Mouse (Mus musculus) cerebellum, adult 11-12 months (tissue): ENCODE results near the gene Frmd4b.
A peak's percentile ranks its signal among the peaks of the same experiment; 100 is the strongest.

ENCODE experiments used
- DNase-seq: peaks from one replicate; pipeline ENCODE4 v3.0.0; 2022

The Frmd4b gene

DNA sequence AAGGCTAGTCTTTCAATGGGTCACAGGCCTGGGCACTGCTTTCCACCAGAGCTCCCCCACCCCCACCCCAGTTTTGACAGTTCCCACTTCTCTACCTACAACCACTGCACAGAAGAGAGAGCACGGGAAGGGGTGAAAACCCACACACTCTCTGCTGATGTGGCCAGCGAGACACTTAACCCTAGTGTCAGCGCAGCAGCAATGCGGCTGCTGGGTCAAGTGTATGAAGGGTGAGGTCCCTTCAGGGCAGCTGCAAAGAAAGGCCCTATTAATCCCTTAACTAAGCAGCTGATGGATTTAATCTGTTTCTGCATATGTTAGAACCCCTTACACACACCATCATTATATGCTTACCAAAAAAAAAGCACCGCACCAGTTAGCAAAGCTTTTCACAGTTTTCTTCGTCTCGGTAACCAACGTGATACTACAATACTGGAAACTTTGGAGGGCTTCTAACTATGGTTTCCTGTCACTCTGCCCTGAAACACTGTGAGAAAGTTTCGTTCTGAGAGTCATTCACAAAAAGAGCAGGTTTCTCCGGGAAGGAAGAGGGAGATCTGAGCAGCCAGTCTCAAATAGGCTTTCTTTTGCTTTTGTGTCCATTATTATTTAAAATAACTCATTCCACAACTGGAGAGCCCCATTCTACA lies 264.7 kb downstream of the Frmd4b start:
- no peak for DNase-seq

DNA sequence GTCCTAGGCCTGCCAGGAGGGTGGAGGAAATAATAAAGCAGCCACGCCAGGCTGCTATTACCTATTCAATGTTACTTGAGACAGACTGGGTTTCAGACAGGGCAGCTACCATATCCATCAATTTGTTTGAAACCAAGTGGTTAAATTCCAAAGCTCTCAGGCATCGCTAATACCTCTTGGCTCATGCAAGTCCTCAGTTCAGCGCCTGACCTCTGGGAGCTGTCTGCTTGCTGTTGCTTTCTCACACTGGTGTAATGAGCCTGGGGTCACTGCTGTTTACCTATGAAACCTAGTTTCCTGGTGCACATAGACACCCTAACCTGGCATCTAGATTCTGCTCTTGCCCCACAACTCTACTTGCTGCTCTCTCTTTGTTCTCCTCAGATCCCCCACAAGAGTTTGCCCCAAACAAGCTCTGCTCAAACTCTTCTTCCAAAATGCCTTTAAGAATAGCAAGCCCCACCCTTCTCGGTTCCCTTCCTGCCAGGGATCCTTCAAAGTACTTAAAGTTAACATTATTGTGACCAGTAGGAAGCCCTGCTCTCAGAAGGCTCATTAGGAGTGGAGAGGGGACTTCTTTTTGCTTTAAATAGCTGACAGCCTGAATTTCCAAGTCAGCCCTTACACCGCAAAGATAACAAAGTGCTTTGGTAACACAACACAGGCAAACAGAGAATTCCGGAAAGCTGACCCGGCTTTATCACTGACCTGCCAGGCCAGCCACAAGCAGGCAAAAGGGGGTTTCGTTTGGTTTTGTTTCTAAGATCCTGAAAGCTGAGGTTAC lies 267.8 kb downstream of the Frmd4b start:
- DNase-seq, result no peak

DNA sequence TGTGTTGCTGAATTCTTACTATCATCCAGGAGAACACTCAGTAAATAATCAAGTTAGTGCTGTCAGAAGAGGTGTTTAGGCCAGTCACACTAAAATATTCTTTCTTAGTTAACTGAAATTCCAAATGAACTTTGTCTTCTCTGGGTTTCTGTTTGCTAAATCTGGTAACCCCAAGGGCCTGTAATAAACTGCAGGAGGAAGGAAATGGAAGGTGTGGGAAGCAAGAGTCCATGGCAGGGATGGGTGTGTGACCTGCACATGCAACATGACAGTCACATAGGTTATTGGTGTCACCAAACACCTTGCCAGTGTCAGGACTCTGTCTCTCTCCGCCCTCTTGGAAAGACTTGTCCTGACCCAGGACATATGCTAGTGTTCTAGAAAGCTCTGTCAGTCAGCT lies 270.4 kb downstream of the Frmd4b start:
- DNase-seq, result no peak

DNA sequence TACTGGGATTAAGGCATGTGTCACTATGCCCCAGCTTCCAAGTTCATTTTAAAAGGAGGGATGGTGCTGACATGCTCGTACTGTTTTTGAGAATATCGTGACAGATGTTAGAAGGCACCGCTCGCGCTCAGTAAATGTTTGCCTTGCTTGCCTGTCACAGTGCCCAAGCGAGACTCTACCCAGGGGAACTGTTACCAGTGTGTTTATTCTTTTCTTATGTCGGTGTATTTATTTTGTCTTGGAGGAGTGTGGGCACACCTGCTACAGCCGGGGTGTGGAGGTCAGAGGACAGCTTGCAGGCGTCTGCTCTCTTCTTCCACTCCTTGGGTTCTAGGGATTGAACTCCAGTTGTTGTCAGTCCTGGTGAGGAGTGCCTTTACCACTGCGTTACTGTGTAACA lies 270.8 kb downstream of the Frmd4b start:
- DNase-seq, result no peak

DNA sequence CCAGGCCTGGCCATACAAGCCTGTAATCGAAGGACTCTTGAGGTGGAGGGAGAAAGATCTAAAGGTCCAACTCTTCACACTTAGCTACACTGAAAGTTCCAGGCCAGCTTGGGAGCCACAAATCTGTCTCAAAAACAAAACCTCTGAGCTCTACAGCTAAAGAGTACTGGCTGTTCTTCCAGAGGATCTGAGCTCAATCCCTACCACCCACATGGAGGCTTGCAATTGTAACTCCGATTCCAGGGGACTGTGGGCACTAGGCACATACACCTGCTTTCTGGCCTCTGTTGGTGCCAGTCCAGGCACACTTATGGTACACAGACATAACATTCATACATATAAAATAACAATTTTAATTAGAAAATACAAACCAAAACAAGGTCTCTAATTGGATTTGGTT lies 271.4 kb downstream of the Frmd4b start:
- DNase-seq, result no peak

DNA sequence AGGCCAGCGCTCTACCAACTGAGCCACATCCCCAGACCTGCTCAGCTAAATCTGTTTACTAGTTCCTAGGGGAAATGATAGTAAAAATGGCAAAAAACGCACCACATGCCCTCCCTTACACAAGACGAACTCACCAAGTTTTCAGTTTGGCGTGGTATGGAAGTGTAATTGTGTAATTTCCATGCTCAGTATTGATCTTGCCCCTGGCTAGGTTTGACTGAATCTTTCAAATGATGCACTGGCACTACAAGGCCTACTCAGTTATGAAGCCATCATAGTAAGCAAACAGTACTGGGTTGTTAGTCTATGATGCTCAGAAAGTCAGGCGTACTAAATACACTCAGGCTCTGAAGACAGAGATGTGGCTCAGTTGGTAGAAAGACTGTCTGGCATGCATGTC lies 275.2 kb downstream of the Frmd4b start:
- no peak for DNase-seq

DNA sequence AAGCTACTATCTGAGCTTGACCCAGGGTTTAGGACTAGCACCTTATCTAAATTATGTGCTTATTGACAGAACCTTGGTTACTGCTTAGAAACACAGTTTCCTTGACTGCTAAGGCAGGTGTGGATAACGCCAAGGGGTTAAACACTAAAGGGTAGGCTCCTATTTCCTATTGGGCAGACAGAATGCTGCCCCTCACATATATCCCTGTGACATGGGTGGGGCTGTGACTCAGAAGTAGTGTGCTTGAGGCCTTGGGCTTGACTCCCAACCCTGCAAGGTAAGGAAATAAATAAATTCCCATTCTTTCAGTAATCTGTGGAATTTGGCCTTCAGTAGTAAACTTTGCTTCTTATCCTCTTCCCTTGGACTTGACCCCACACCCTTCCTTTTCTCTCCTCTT lies 275.7 kb downstream of the Frmd4b start:
- DNase-seq, result no peak

DNA sequence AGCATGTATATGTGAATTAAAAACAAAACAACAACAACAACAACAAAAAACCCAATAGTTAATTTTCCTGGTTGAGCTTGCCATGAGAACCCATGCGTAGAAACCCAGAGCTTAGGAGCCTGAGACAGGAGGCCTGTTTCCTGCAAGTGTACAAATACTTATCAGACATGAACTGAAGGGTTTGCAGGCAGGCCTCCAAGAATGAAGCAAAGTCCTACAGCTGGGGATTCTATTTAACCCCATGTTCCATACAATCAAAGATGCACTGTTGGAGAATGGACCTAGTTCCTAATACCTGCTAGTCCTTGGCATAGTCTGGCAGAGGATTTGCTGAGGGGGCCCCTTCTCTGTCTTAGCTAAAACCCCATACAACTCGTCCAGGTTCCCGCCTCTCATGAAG lies 276.2 kb downstream of the Frmd4b start:
- no peak for DNase-seq

DNA sequence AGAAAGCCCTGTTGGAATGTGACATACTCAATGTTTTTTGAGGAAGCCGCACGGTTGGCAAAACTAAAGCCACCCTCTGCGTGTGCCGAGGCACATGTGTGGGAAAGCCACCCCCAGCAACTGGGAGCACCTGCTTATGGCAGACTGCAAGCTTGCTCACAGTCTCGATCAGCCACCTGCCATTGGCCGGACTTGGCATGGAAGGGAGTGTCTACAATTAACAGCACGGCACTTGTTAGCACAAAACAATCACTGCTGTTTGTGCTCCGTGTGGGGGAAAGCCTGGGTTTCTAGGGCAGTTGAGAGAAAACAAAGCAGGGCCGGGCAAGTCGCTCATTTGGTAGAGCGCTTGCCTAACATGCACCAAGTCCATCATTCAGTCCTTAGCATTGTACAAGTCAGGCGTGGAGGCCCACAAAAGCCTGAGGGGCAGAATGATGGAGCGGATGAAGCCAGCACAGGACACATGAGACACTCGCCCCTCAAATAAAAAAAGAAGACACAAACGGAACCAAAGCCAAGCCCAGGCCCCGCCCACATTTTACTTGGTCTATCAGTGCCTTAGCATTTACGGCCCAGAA lies 277.0 kb downstream of the Frmd4b start:
- DNase-seq, result peak; percentile 7

DNA sequence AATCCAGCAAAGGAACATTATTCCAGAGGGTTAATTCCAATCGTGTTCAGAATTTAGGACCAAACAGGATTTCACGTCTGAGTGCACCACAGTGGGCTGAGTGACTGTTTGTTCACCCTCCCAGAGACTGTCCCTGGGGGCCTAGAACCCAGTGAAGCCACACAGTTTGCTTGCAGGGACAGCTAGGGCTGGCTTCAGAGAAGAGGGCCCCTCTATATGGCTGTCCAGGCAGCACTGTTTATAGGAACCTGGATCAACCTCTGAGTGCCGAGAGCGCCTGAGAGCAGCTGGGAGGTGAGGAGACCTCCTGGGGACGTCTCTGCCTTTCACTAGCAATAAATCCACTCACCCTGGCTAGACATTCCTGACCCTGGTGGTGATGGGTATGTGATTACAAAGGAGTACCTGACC lies 278.1 kb downstream of the Frmd4b start:
- DNase-seq, result no peak

DNA sequence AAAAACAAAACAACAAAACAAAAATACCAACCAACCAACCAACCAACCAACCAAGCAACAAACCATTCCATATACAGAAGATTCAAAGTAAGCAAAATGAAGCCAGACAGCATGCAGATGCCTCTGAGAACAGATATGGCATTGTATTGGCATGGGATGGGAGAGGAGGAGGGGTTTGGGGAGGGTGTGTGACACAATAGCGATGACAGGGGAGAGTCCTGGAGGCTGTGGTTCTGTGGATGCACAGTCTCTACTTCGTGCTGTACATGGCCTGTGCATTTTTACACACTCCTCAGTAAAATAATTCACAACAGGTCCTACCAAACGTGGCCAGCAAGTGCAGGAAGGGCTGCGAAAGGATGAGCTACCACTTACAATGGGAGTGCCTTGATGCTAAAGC lies 278.5 kb downstream of the Frmd4b start:
- DNase-seq, result no peak

DNA sequence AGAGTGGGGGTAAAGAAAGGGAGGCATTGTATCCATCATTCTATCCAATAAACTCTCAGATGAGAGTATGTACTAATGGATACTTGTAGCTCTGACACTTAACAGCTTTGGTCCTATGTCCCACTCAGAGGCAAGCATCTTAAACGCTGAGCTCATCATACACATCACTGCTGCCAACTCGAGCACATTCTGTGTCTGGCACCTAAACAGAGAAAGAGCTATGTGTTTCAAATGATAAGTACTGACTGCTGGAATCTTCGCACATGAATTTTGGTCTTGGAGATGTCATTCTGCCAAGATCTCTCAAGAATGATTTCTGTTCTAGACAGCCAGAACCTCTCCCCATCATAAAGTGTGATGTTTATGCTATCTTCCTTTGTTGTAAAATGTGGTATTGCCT lies 284.0 kb downstream of the Frmd4b start:
- no peak for DNase-seq

DNA sequence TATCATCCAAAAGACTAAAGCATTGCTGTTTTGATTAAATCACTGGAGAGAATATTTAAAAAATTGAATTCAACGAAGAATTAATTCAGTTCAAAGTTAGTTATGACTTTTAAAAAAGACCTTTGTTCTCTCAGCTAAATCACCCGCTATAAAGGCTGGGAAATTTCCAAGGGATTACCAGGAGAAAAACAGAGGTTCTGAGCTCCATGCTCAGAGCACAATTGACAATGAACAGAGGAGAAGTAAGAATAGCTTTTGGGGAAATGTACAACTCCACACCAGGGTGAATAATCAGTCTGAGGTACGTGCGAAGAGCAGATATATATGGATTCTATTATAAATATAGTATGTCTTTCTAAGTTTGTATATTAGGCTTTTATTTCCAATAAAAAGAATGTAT lies 293.4 kb downstream of the Frmd4b start:
- no peak for DNase-seq

DNA sequence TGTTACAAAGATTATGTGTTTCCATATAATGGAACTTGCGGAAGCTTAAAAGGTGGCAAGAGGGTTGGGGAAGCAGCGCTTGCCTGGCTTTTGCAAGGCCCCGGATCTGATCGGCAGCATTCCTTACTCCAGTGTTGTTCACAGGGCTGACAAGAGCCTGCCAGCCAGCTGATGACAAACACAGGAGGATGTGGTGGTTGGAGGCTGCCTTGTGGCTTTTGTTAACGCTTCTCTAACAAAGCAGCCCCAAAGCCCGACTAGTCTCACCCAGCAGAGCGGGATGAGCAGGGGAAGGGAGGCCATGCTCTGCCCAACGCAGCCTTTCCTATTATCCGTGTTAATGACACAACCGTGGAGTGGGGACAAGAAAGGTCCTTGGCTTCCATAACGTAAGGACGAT lies 295.2 kb downstream of the Frmd4b start:
- DNase-seq, result no peak

DNA sequence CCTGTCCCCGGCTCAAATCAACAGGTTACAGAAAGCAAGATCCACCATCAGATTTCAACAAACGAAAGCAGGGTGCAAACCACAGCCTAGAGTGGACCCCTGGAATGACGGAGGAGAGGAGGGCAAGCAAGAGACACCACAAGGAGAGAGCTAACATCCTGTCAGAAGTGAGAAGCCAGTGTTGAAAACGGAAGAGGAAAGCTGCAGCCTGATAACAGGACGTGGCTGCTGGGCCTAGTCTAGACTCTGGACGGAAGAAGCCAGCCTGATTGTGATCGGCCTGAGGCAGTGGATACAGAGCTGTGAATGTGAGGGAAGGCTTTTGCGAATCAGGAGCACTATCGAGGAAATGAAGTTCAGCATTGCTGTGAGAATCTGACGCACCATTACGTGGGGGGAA lies 296.2 kb downstream of the Frmd4b start:
- no peak for DNase-seq

DNA sequence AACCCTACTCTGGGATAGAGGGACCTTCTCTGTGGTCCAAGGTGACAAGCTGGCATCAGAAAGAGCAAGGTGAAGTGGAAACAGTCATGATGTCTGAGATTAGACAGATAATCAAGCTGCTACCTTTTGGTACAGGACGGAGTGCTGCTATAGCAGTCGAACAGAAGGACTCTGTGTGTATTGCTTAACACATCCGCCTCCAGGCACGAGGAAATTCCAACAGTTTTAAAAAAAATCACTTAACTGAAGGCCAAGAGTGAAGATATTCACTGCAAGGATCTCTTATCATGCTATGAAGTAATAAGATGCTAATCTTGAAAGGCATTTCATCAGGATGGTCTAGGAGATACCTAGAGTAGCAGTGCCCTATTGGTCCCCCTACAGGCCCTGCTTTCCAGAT lies 298.3 kb downstream of the Frmd4b start:
- DNase-seq, result no peak

DNA sequence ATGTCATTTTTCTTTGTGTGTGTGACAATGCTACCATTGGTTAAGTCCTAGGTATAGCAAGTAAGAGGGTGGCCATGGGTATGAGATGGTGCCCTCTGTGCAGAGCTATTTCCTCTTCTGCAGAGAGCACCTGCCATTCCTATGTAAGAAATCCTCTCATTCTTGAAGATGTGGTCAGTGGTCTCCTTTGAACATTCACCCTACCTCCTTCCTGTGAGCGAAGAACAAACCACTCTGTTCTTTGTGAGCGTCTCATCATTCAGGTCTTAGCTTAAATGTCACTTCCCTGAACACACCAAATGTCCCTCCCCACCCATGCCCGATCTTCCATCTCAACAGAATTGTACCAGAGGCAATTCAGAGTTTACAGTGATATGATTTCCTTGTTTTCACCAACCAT lies 299.4 kb downstream of the Frmd4b start:
- DNase-seq, result no peak

DNA sequence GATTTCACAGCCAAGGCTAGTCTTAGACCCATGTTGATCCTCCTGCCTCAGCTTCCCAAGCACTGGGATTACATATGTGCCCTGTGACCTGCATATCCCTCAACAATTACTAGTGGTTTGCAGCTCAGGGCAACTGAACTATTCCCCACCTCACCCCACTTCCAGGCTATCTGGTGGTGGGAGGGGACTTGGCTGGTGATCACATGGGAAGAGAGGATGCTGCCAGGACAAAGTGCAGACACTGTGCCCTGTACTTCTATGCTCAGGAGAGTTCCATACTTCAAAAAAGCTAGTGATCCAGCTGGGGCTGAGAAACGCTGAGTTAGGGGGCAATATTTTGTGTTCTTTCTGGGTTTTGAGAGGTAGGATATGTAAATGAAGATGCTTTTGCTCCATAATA lies 300.6 kb downstream of the Frmd4b start:
- DNase-seq, result no peak

DNA sequence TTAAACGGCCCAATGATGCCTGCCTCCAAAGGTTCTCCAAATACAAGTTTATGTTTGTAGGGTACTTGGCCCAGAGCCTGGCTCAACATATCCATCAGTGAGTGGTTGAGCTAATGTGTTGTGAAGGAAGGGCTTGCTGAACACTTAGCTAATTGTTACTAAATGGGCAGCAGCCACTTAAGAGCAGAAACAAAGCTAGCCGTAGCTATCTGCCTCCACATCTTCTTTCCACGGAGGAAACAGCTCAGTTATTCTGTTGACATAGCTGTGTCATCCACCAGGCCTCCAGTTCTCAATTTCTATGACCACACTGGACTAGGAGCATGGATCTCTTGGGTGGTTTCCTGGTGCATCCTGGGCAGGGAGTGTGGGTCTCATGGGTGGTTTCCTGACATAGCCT lies 302.0 kb downstream of the Frmd4b start:
- DNase-seq, result no peak

DNA sequence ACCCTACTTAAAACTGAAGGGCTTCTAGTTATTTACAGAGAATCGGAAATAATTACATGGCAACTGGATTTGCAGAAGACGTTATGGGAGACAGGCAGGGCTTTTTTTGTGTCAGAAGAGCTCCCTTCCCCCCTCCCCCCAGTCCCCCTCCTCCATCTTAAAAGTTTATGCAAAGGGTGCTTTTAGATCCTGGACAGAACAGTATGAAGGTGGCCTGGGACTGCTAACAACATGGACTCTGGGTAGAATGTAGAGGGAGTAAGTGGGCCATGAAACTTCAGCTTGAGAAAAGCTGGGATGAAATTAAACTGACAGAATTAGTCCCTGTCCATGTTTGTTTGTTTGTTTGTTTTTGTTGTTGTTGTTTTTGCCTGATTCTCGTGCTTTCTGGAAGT lies 304.8 kb downstream of the Frmd4b start:
- DNase-seq, result no peak

DNA sequence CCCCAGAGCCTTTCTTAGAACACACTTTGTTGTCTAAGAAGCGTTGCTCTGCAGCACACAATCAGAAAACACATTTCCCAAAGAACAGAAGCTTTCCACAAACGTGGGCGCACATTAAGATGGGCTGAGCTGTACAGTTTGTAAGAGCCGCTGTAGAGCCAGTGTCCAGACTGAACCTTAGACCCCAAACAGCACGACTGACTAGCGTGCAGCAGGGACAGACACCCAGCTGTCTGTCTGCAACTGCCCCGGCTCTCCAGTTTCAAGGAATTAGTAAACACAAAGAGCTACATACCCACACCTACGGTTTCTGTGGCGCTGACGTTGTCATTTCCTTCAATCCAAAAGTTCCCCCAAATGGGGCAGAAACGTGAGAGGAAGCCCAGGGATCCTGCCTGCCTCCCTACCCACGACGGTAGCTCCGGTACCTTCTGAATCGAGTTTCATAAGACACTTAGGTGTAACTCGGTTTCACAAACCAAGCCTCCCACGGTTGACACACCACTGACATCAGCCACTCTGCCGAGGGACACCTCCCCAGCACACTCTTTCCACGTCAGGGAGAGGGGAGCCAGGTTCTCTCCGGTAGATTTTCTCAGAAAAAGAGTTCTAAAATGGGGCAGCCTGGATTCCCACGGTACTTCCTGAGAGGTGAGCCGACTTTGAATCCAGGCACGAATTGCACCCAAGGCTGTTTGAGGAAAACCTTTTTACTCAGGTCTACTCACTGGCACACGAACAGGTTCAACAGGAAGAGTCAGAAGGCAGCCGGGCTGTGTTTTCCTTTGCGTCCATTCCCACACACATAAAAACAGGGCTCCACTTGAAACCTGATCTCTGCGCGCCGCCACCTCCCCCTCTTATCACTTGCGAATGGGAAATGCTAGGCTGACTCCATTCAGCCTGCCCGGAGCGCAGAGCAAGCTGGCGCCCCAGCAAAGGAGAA lies 305.5 kb downstream of the Frmd4b start:
- no peak for DNase-seq

DNA sequence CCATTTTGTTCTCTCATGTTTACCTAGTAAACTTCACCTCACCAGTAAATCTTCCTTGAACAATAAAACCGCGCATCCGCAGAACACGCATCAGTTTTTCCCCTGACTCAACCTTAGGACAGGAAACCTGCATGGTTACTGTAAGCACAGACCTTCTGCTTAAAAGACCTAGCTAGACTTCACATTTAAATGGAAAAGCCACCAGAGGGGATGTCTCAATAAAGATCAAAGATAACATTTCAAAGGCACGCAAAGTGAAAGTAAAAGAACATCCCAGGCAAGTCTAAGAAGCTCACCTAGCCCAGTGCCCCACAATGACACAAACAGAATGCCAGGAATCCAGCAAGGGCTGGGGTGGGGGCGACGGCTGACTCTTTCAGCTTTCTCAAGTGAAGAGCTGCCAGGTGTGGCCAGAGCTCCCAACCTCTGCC lies 306.4 kb downstream of the Frmd4b start:
- DNase-seq, result no peak

DNA sequence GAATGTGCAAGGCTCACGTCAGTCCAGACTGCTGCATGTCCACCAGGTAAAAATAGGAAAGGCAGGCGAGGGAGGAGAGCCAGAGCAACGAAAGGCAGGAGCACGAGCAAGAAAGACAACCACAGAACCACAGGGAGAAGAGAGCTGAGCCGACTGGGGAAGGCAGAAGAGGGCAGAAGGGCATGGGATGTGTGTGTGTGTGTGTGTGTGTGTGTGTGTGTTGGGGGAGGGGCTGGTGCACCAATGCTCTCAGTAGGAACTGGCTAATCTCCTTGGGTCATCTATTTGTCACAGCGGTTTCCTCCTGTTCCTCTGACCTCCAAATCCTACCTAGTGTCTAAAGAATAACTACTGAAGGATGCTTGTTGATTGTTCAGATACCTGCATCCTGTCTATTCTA lies 308.2 kb downstream of the Frmd4b start:
- DNase-seq, result no peak
